Mouse (Mus musculus) stomach, embryonic 16.5 days (tissue): Measurements from ENCODE around the gene Pitpnm1. TPM values are rescaled to one million over a fixed set of nuclear protein-coding genes. Genes with fewer than 3 reads are reported as not detected.
"Not testable (repeated sequence)": the region's sequence is repeated elsewhere in the genome, so short reads cannot be mapped to it uniquely, and the experiment has no call there.

Experiments
- ATAC-seq: fragments of 200-750 bp; cut with Nextera tagmentation; 2 replicates; pipeline ENCODE4 v1.8.0; 2017; ENCODE audit warnings: moderate number of reproducible peaks, moderate TSS enrichment; ENCODE audit not compliant: insufficient read depth, low FRiP score
- H3K27ac ChIP-seq: fragments of 300-500 bp; sonication (generic); 2 replicates; pipeline ENCODE4 v1.5.1; 2014; ENCODE audit warnings: low read length
- H3K27me3 ChIP-seq: fragments of 300-500 bp; sonication (generic); 2 replicates; pipeline ENCODE4 v1.6.1; 2014; ENCODE audit warnings: low read length, control low read depth, mixed read lengths; ENCODE audit not compliant: control insufficient read depth, insufficient read depth
- H3K36me3 ChIP-seq: fragments of 300-500 bp; sonication (generic); 2 replicates; pipeline ENCODE4 v1.6.1; 2014; ENCODE audit warnings: low read length; ENCODE audit not compliant: control insufficient read depth, insufficient read depth
- H3K4me1 ChIP-seq: fragments of 300-500 bp; sonication (generic); 2 replicates; pipeline ENCODE4 v1.6.1; 2014; ENCODE audit warnings: low read length, control low read depth, mixed read lengths; ENCODE audit not compliant: control insufficient read depth, insufficient read depth
- H3K4me2 ChIP-seq: fragments of 300-500 bp; sonication (generic); 2 replicates; pipeline ENCODE4 v1.6.1; 2014; ENCODE audit warnings: low read depth, low read length, mixed read lengths
- H3K4me3 ChIP-seq: fragments of 300-500 bp; sonication (generic); replicated peaks from 2 replicates; pipeline ENCODE4 v1.5.1; 2014; ENCODE audit warnings: mild to moderate bottlenecking, low read length
- H3K9ac ChIP-seq: fragments of 300-500 bp; sonication (generic); 2 replicates; pipeline ENCODE4 v1.6.1; 2014; ENCODE audit warnings: low read length
- H3K9me3 ChIP-seq: fragments of 300-500 bp; sonication (generic); replicated peaks from 2 replicates; pipeline ENCODE4 v1.6.1; 2016; ENCODE audit warnings: low read length, control low read depth; ENCODE audit not compliant: control insufficient read depth
- WGBS: fragments of 180-500 bp; shearing (Covaris S2); extraction: QIAGEN DNeasy Blood & Tissue Kit; methylation state at CpG from one replicate; pipeline ENCODE4 v1.1.7; 2014; 5-methylcytosine and 5-hydroxymethylcytosine counted together
- polyA plus RNA-seq: library from polyadenylated mRNA; unstranded; fragments of >200 nt; fragmentation: Nextera tagmentation; extraction: Ambion mirVana; gene quantifications from 2 replicates; pipeline ENCODE4 v1.2.1, GENCODE M21; 2015

Gene Pitpnm1
- polyA plus RNA-seq, 1 experiment from 2014 or later = 13.8 TPM

DNA sequence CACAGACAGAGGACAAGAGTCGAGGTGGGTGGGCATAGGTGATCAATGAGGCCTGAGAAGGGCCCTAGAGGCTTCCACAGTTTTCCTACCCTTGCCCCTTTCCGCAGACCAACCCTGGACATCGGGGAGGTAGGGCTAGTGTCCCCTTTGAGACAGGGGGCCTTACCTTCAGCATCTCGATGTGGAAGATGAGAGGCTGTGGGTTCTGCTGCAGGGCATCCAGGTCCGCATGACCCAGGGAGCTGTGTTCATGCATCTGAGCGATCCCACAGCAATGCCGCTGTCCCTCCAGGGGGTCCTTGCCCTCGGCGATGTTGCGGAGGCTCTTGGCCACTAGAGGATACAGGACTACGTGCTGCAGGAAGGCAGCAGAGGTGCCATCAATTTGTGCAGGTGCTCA, 16.0 kb downstream of the Pitpnm1 start:
- WGBS = 84% methylated on average over 11 of the region's 11 CpGs
- no peak overlapping the region for H3K9ac ChIP-seq
- H3K4me1 ChIP-seq = peaks cover 6% of the 10 kb centered on the region; the same call in 1 of the 2 replicates
- H3K4me2 ChIP-seq = no peak overlapping the region
- H3K27me3 ChIP-seq = no peaks in the 10 kb centered on the region
- H3K27ac ChIP-seq = no peak overlapping the region
- H3K9me3 ChIP-seq = no peaks in the 10 kb centered on the region
- H3K36me3 ChIP-seq = peaks cover 11% of the 10 kb centered on the region
- no peak overlapping the region for H3K4me3 ChIP-seq
- no peak for ATAC-seq

DNA sequence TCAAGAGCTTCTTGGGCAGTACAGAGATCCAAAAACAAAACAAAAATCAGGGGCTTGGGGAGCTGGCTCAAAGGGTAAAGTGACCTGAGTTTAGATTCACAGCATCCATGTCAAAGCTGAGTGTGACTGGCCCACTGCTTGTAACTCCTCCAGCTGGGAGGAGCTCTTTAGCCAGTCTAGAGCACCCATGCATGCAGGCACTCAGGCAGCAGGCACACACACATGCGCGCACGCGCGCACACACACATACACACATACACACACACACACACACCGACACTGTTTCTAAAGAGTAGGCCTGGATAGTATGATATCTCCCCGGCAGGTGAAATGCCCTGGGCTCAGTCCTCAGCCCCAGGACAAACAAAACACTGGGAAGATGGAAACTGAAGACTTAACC, 17.2 kb downstream of the Pitpnm1 start:
- H3K4me3 ChIP-seq = no peak overlapping the region
- peaks cover 11% of the 10 kb centered on the region for H3K36me3 ChIP-seq
- no peak for ATAC-seq
- H3K9ac ChIP-seq = no peak overlapping the region
- H3K4me1 ChIP-seq = peaks cover 8% of the 10 kb centered on the region; the same call in 1 of the 2 replicates
- WGBS = 96% methylated on average over 7 of the region's 7 CpGs
- H3K27me3 ChIP-seq = no peaks in the 10 kb centered on the region
- no peaks in the 10 kb centered on the region for H3K9me3 ChIP-seq
- no peak overlapping the region for H3K4me2 ChIP-seq
- H3K27ac ChIP-seq = no peak overlapping the region

DNA sequence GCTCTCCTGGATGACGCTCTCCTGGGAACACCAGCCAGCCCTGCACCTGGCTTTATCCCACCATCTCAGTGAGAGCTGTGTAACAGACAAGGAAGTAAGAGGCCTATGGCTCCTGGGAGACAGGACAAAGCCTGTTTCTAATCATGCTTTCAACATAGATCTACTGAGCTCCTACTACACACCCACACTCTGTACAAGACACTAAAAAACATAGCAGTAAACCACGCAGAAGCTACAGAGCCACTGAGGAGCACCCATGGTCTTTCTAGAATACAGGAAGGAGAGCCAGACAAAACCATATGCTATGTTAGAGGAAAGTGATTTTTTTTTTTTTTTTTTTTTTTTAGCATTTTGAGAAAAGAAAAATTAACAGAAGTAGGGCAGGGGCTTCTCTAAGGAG, 18.6 kb downstream of the Pitpnm1 start:
- peaks cover 11% of the 10 kb centered on the region for H3K36me3 ChIP-seq
- no peak overlapping the region for H3K27ac ChIP-seq
- WGBS = 92% methylated on average over 2 of the region's 2 CpGs
- H3K4me3 ChIP-seq = no peak overlapping the region
- H3K9me3 ChIP-seq = no peaks in the 10 kb centered on the region
- peaks cover 8% of the 10 kb centered on the region; the same call in 1 of the 2 replicates for H3K4me1 ChIP-seq
- ATAC-seq = no peak
- H3K9ac ChIP-seq = no peak overlapping the region
- H3K27me3 ChIP-seq = no peaks in the 10 kb centered on the region
- H3K4me2 ChIP-seq = no peak overlapping the region

DNA sequence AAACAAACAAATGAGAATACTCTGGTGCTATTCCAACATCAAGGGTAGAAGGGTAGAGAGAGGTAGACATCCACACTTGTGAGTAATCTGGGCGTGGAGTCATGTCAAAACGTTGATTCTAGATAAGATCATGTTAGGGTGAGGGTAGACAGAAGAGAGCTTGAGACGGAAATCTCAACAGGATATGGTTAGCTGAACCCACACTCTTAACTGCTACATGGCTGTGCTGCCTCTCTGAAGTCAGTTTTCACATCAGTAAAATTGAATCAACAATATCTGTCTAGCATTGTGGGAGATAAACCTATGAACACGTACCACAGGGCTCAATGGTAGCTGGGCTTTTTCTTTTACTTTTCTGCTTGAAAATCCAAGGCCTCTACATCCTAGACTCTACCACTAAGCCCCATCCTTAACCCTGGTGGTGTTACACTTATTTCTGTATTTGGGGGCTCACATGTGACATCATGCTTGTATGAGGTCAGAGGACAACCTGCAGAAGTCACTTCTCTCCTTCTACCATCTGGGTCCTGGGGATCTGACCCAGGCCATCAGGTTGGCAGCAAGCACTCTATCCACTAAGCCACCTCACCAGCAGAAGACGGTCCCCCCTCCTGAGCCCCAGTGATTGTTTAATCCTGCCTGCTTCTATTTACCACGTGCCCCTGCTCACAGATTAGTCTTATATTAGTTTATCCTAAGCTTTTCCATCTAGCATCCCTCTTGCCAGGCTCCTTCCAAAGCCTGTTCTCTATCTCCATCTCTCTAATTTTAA, 20.1 kb downstream of the Pitpnm1 start:
- Histone ChIP-seq H3K27ac (no peak overlapping the region), H3K4me1 (peaks cover 8% of the 10 kb centered on the region), H3K4me3 (no peak overlapping the region), H3K9ac (no peak overlapping the region), H3K4me2 (peak overlapping the region; percentile 48; the same call in 1 of the 2 replicates), H3K9me3 (no peaks in the 10 kb centered on the region), H3K36me3 (peaks cover 9% of the 10 kb centered on the region), H3K27me3 (no peaks in the 10 kb centered on the region)
- no peak for ATAC-seq
- 73% methylated on average over 6 of the region's 6 CpGs for WGBS

DNA sequence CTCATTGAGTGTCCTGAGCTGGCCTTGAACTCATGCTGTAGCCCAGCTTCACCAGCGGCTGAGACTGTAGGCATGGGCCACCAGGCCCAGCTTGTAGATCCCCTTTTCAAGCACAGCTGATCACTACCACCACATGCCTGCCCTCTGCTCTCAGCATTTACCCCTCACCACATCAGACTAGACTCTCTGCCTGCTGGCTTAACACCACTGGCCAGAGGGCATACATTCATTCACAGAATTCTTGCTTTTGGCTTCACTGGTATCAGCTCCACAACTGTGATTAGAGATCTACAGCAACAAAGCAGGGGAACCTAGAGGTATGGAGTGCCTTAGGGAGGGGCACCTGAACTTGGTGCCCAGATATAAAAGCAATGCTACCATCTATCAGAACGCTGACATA, 20.7 kb downstream of the Pitpnm1 start:
- peaks cover 8% of the 10 kb centered on the region for H3K4me1 ChIP-seq
- no peaks in the 10 kb centered on the region for H3K27me3 ChIP-seq
- peak overlapping the region; percentile 55 for H3K4me3 ChIP-seq
- H3K9me3 ChIP-seq = no peaks in the 10 kb centered on the region
- H3K27ac ChIP-seq = no peak overlapping the region
- ATAC-seq = no peak
- H3K36me3 ChIP-seq = peaks cover 4% of the 10 kb centered on the region; the same call in 1 of the 2 replicates
- H3K9ac ChIP-seq = 0 out of 2 replicates have a peak overlapping the region, but pooled peaks have one; percentile 2
- peak overlapping the region; percentile 48 for H3K4me2 ChIP-seq
- 97% methylated on average over 2 of the region's 2 CpGs for WGBS

DNA sequence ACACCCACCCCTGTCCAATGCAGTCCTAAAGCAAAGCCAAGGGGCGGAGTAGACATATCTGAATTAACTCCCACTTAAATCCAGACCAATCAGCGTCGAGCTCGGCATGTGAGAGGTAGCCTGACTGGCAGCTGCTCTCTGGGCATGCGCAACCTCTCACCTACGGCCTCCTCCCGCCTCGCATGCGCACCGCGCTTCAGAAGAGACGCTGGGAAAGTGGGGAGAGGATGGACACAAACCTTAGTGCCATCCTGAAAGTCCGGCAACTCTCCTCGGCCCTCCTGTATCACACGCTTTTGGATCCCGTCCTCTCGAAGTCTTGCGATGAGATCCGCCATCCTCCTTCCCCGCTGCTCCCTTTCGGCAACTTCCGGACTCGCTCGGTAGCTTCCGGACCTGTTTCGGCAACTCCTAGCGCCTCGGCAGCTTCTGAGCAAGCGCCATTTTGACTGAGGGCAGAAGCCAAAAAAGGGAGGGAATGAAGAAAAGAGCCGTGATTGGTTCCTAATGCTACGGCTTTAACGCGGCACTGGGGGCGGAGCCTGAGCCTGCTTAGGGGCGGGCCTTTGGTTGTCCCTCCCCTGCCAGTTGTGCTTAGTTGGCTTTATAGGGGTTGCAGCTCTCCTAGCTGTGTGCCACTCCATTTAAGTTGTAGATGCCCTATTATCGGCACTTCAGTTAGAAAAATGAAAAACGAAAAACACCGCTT, 21.5 kb downstream of the Pitpnm1 start:
- Histone ChIP-seq H3K36me3 (no peaks in the 10 kb centered on the region), H3K9ac (peak overlapping the region; percentile 76), H3K9me3 (no peaks in the 10 kb centered on the region), H3K4me1 (peaks cover 8% of the 10 kb centered on the region), H3K4me2 (peak overlapping the region; percentile 48), H3K27me3 (no peaks in the 10 kb centered on the region), H3K27ac (peak overlapping the region; percentile 79), H3K4me3 (peak overlapping the region; percentile 55)
- 2% methylated on average over 38 of the region's 38 CpGs for WGBS
- peak; percentile 84 for ATAC-seq

DNA sequence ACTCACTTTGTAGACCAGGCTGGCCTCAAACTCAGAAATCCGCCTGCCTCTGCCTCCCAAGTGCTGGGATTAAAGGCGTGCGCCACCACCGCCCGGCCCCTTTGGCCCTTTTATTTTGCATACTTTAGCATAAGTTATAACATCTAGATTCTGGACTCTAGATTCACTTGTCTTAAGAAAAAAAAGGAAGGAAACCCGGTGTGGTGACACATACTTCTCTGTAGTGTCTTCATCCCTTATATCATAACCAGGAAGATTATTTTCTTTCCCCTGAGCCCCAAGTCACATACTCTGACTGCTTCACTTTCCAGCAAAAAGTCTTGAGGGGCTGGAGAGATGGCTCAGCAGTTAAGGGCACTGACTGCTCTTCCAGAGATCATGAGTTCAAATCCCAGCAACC, 22.1 kb downstream of the Pitpnm1 start:
- peak overlapping the region; percentile 30 for H3K4me2 ChIP-seq
- H3K4me3 ChIP-seq, H3K27ac ChIP-seq: not testable (repeated sequence)

DNA sequence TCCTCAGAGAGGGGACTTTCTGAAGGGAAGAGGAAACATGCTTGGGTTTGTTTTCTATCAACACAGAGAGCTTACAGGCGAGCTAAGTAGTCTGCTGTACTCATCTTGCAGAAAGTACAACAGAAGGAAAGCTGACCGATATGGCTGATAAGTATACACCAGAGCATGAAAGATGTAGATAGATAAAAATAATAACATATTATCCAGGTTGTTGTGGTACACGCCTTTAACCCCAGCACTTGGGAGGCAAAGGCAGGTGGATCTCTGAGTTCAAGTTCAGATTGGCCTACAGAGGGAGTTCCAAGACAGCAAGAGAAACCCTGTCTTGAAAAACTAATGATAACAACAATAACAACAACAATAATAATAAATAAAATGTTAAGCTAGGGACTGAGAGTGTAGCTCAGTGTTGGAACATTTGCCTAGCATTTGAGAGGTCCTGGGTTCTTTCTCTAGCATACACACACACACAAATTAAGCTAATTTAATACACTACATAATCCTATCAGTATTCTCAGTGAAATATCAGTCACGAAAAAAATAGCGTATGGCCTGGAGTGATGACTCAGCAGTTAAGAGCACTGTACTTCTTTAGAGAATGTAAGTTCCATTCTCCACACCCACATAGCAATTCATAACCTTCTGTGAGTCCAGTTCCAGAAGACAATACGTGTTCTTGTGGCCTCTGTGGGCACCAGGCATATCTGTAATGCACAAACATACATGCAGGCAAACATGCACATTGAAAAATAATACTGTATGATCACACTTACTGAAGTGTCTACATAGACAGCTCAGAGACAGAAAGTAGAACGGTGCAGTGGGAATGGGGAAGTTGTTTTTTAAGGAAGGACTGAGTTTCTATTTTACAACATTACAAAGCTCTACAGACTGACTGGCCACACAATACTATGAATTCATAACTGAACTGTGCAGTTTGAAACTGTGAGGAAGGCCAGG, 22.9 kb downstream of the Pitpnm1 start:
- WGBS = 73% methylated on average over 7 of the region's 7 CpGs

More for the DNA sequence above, 22.1 kb downstream of the Pitpnm1 start:
- Histone ChIP-seq H3K4me1 (peaks cover 14% of the 10 kb centered on the region), H3K9ac (peak overlapping the region; percentile 24; the same call in 1 of the 2 replicates)
- not testable (repeated sequence) for H3K27me3 ChIP-seq, ATAC-seq, H3K9me3 ChIP-seq, H3K36me3 ChIP-seq
- WGBS = 49% methylated on average over 6 of the region's 6 CpGs

More for the DNA sequence above, 22.9 kb downstream of the Pitpnm1 start:
- Histone ChIP-seq H3K4me3 (no peak overlapping the region), H3K4me2 (no peak overlapping the region), H3K27me3 (no peaks in the 10 kb centered on the region), H3K36me3 (no peaks in the 10 kb centered on the region), H3K4me1 (peaks cover 16% of the 10 kb centered on the region), H3K27ac (no peak overlapping the region), H3K9ac (no peak overlapping the region), H3K9me3 (no peaks in the 10 kb centered on the region)
- no peak for ATAC-seq
